Mouse (Mus musculus) myocyte (in vitro differentiated cells): Measurements from ENCODE around the gene 4930523C07Rik.

Source experiments
- CEBPB ChIP-seq: IDR thresholded peaks from 2 replicates; pipeline ENCODE4 v1.6.1; 2011; ENCODE audit warnings: mild to moderate bottlenecking, moderate library complexity; ENCODE audit not compliant: poor library complexity, insufficient read depth, severe bottlenecking
- MAX ChIP-seq: IDR thresholded peaks from one replicate; pipeline ENCODE4 v1.6.1; 2011; ENCODE audit warnings: low read depth, mild to moderate bottlenecking, control low read depth
- MYOD1 ChIP-seq, 3 experiments: IDR thresholded peaks; one replicate each; pipeline ENCODE4 v1.6.1; 2011; ENCODE audit warnings: control low read depth in 2 of 3, low read depth in 2 of 3, mild to moderate bottlenecking in 2 of 3, moderate library complexity in 1 of 3; ENCODE audit not compliant: insufficient read length in 2 of 3, control insufficient read depth in 1 of 3
- POLR2A ChIP-seq: IDR thresholded peaks from one replicate; pipeline ENCODE4 v1.6.1; 2011; ENCODE audit warnings: low read depth, mild to moderate bottlenecking, control low read depth, moderate library complexity; ENCODE audit not compliant: insufficient read length
- USF1 ChIP-seq: IDR thresholded peaks from one replicate; pipeline ENCODE4 v1.6.1; 2011; ENCODE audit warnings: low read depth, mild to moderate bottlenecking, control low read depth, moderate library complexity

- TF ChIP-seq POLR2A, result no peak
- no peak for TF ChIP-seq MYOD1 (IDR thresholded peaks at IDR 0.05; ENCODE audit: control insufficient read depth in 1 of 3, insufficient read length in 2 of 3, low read depth in 2 of 3)
- TF ChIP-seq USF1, result no peak
- no peak for TF ChIP-seq MAX
- TF ChIP-seq CEBPB, result no peak
Observed at GRCm38 (mm10) chr1:160108604-160109003, 64.4 kb downstream of the 4930523C07Rik start.
